Mouse (Mus musculus): ENCODE data around the gene Cdk8.

DNA sequence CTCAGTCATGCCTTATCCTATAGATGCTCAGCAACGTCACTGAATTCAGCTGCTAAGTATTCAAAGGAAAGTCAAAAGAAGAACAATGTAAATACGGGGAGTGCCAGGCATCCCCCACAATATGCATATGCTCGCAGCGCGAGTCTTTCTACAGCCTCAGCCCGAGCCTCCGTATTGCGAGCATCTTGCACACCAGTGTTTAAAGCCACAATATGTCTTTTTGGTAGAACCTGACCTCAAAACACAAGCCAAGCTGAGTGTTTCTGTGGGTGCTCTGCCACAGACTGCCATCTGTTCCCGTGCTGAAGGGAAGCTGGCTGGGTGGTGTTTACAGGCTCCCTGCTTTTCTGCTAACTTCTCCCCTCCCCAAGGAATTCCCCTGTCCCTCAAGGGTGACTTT, 107.0 kb downstream of the Cdk8 start:
- no peak for TF ChIP-seq CTCF (conservative IDR thresholded peaks at IDR 0.05; ENCODE audit: low read length)
- no peak for TF ChIP-seq NANOG (IDR thresholded peaks at IDR 0.05; ENCODE audit: borderline replicate concordance, low read length)
